Mouse (Mus musculus): ENCODE measurements around the gene Acss2.
A peak's percentile ranks its signal among the peaks of the same experiment; 100 is the strongest.

Acss2 gene

DNA sequence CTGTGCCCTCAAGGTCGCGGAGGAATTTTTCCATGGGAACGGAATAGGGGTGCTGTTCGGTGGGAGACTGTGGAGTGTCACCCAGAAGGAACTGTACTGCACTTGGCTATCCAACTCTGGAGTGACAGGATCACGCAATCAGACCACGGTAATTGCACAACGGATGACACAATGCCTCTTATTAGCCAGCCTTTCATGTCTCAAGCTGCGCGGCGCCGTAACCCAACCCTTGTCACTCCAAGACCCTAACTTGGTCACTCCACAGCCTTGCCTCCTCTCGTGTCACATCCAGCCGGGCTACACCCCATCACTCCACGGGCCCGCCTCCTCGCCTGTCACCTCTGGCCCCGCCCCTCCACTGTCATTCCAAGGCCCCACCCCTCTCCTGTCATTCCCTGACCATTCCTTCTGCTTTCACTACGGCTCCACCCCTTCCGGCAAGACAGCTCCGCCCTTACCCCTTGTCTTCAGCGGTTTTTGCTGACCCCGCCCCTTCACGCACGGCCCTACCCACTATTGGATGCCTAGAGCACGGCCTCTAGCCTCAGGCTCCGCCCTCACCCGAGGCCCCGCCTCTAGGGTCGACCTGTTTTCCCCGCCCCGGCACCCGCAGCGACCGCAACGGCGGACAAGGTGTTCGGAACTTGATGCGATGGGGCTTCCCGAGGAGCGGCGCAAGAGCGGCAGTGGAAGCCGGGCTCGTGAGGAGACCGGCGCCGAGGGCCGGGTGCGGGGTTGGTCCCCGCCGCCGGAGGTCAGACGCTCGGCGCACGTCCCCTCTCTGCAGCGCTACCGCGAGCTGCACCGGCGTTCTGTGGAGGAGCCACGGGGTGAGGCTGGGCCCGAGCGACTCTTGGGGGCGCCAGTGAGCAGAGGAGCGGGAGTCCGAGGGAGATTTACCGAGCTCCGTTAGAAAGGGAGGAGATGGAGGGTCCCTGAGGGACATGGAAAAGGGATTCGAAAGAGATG is at the start of gene Acss2, which contains the start of gene Ggt7:
TSS of gene Acss2 (plus strand) at position 494 of the 969 bp plus-strand sequence.
TSS of gene Ggt7 (minus strand) at position 783 of the 969 bp plus-strand sequence.
- DNase-seq (ENCODE audit: low spot score): peak; percentile 98

DNA sequence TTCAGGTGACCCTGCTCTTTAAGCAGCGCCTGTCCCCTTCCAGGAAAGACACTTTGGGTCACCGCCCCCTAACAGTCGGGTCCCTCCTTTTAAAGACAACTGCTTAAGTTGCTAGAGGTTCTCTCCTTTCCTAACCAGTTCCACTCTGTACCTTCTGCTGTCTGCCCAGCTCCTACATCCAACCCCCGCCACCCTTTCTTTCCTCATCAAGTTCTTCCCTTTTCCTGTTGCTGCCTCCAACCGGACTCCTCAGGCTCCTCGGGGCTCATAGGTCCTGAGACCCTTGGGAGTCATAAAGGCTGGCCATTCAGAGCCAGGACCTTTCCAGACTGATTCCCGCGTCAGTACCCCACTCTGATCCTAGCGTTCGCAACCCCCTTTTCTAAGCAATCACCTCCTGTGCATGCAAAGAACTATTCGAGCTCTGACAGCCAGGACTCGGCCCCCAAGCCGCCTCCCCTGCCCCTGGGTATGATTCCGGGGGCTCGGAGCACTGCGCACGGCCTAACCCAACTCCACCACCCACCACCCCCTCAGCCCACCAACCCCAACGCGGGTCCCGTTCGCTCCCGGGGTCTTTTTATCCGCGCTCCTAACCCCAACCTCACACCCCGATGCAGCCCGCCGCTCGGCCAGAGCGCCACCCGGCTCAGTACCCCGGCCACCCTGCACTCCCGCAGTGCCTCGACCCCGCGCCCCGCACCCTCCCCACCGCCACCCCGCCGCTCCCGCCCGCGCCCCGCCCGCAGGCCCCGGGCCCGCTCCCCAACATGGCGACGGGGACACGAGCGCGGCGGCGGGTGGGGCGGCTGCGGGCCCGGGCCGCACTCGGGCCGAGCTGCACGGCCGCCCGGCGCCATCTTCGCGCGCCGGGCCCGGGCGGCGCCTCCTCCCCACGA is 44.8 kb upstream of the Acss2 start:
- DNase-seq (ENCODE audit: low spot score): peak; percentile 62

DNA sequence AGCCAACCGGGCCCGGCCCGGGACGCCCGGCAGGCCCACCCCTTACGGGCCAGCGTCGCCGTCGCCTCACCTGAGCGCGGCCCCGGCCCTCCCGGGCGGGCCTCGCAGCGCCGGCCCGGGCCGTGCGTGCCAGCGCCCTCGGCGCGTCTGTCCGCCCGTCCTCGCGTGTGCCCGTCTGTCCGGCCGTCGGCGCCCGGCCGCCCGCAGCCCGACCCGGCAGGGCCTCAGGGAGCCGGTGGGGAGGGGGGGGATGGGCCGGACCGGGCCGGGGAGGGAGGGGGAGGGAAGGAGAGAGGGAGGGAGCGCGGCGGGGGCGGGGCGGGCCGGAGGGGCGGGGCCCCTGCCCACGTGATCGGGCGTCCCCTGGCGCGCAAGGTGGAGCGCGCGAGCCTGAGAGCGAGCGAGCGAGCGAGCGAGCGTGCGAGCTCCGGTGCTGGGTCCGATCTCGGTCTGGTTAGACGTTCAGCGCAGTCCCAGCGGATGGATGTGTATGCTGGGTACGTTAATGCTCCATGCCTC is 44.1 kb upstream of the Acss2 start, which contains the start of gene Ncoa6:
TSS of gene Ncoa6 (minus strand) at position 325 of the 519 bp plus-strand sequence.
- peak; percentile 86 for DNase-seq (ENCODE audit: low spot score)

DNA sequence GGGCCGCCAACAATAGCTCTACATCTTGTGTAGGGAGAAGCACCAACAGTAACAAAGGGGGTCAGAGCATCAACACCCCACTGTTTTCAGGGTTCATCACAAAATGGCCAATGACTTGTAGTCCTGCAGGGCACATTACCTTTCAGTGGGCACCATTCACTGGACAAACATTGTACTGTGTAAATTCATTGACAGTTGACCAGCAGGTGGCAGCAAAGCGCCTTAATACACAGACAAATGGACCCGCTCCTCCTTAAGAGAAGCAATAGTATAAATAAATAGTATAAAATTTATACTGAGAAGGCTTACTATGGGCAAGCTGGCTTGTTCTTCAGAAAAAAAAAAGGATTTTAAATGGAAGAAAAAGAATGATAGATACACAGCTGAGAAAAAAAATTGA is 35.7 kb upstream of the Acss2 start:
- DNase-seq (ENCODE audit: low spot score): peak; percentile 67

DNA sequence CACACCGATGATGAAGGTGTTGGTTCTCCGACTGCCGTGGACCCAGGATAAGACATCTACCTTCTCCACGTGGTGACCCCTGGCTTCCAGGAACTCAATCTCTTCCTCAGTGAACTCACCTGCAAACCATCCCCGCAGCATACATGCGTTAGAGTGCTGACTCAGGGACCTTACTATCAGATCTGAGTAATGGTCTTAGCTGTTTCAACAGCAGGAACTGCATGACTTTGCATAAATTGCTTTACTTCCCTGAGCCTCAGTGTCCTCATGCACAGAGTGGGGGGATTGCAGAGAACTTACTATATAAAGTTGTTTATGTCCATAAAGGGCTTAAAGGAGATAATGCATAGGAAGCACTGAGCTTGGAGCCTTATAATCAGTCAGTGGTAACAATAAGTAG is 26.8 kb upstream of the Acss2 start:
- no peak for DNase-seq (ENCODE audit: low spot score)

DNA sequence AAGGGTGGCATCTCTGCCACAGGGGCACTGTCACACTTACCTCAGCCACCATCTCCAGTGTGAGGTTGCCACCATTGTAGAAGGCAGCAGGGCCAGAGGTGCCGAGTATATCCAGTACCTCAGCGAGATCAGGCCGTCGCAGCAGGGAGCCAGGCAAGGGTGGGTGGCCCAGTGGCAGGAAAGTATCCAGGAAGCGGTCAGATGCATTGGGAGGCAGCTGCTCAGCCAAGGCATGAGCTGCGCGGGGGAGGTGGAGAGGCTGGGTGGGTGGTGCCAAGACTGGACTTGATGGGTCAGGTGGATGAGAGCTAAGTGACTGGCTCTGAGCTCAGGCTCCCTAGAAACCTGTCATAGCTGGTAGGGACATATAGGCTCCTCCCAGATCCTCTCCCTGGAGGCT is 15.2 kb upstream of the Acss2 start:
- DNase-seq (ENCODE audit: low spot score): no peak

DNA sequence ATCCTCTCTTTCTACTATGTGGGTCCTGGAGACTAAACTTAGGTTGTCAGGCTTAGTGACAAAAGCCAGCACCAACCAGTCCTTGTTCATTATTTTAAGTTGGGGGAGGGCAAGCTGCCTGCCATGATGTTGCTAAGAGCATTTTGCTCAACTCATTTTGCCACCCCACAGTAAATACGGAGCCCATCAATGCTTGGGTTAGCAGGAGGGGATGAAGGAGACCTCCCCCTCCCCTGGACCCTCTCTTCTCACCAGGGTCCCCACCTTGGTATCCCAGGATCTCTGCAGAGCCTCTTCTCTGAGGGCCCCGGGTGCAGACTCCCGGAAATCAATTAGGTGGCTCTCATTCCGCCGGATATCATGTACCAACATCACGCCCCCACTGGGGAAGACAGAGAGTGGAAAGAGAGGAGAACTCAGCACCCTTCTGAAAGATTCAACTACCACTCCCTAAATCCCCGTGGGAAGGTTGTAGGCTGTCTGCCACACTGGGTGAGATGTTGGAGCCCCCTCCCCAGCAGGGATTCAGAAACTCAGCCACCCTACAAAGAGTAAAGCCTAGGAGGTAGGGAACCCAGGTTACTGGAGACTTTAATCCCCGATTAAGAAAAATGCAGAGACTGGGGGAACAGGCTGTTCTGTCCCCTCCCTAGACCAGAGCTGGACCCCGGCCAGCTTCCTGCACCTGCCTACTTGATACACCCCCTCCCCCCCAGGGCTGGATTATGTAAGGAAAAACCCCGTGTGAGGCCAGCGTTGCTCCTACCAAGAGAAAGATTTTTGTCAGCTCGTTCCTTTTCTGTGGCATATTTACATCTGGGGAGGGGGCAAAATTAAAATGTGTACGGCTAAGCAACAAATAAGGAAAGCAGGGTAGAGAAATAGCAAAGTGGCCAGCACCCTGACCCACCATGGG is 13.1 kb upstream of the Acss2 start:
- DNase-seq (ENCODE audit: low spot score): no peak

DNA sequence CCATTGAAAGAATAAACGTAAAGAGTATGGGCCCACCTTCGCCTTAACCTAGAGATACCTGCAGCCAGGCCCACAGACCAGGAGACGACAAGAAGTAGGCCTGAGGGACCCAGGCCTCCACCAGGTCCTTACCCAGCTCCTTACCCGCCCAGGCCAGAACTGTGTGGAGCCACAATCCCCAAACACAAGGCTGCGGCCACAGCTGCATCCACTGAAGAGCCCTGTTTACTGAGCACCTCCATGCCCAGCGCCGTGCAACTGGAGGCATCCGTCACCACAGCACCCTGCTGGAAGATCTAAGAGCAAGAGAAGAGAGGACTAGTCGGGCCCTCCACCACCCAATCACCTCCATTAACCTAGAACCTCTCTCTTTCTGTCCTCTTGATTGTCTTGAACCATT is 11.9 kb upstream of the Acss2 start:
- DNase-seq (ENCODE audit: low spot score): no peak

DNA sequence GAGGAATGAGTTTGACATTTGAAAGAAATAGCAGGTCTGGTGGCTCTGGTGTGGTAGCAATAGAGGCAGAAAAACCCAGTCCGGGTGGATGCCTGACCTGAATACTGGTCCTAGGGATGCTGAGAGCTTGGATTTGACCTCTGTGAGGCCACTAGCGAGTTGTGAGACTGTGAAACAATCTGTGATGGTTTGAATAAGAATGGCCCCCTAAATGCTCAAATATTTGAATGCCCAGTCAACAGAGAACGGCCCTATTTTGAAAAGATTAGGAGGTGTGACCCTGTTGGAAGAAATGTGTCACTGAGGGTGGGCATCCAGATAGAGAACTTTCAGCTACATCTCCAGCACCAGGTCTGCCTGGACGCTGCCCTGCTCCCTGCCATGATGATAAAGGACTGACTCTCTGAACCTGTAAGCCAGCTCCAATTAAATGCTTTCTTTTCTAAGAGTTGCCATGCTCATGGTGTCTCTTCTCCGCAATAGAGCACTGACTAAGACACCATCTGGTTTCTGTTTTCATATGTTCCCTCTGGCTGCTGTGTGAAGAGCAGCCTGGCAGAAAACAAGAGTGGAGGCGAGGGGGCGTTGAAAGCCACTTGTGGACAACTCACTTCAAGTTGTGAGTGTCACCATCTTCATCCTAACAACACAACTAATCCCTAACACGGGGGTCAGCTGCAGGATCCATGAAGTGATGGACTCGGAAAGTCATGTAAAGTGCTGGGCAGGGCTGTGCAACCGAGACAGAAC is 9.9 kb upstream of the Acss2 start:
- no peak for DNase-seq (ENCODE audit: low spot score)

DNA sequence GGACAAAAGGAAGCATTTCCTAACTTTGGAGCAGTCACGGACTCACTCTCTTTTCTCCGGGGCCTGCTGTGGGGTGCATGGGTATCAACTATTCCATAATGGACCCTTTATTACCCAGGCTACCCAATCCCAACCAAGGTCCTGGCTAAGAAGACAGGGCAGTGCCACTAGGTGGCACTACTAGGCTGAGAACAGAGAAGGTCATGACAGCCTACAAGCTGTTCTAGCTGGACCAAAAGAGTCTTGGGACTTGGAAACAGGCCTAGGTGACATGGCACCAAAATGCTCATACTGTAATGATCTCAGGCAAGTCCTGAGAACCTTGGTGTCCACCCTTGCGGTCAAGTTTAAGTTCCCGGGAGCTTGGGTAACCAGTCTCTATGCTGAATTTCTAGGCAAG is 5.3 kb upstream of the Acss2 start:
- DNase-seq (ENCODE audit: low spot score): peak; percentile 74

DNA sequence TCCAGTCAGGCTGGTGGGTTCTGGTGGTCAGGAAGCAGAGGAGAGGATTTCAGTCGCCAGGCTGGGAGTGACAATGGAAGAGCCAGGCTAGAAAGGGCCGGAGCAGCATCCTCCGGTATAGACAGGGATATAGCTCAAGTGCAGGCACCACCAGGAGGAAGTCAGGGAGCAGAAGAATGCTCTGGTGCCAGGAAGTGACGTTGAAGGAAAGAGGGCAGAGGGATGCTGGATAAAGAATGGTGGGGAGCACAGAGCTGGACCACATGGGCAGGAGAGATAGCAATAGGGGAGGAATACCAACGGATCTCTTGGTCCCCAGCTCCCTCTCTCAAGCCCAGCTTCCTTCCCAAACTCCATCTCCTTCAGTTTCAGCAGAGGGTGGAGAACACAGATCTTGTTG is 4.2 kb upstream of the Acss2 start:
- DNase-seq (ENCODE audit: low spot score): no peak

DNA sequence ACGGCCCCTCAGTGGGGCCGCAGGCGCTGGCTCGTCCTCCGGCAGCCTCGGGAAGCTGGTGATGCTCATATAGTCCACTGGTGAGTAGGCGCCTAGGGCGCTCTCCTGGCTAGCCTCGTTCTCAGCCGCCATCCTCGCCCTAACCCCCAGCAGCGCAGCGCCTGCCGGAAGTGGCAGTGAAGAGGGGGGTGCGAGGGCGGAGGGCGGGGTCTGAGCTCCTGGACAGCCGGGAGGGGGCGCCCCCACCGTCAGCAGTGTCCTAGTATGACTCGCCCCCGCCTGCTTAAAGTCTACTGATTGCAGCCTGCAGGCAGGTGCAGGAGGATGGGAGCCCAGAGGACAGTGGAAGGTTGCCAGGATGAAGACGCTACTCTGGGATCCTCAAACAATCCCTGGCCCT is 3.1 kb upstream of the Acss2 start:
- peak; percentile 87 for DNase-seq (ENCODE audit: low spot score)

DNA sequence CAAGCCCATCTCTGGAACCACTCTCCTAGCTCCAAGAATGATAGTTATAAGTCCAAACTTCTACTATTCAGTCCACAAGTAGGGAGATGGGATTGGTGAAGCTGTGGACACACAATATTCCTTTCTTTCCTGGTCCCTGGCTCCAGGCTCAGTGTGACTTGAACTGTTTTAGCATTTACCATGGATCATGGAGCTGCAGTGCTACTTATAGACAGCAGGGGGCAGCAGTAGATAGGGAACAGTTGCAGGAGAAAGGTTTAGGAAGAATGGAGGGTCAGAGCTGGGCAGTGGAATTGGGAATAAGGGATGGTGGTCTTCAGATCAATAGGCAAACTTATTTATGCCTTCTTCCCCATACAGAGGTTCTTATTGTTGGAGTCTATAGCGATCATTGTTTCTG is 1.8 kb upstream of the Acss2 start:
- peak; percentile 80 for DNase-seq (ENCODE audit: low spot score)

DNA sequence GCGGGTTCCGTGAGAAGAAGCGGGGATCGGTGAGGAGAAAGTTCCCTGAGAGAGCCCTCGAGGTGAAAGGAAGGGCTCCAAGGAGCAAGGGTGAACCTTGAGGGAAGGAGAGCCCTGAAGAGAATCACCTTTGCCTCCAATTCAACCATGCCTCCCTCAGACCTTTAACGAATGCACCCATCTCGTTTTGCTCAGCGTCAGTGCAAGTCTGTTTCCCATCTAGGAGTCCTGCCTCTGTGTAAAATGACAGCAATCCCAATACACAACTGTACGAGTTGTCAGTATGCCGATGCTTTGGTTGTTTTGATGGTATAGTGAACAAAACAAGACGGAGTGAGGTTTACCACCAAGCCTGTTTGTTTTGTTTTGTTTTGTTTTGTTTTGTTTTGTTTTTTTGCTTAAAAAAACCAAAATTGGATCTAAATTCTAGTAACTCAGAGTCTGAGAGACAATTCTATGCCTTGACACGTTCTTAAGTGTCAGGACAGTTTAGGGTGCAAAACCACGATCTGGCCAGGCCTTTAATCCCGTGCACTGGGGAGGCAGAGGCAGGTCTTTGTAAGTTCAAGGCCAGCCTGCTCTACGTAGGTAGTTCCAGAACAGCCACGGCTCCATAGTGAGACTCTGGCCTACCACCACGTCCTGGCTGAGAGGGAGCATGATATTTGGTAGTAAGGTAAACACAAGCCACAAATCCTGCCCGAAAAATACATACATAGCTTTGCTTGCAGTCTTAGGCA is 953 bp downstream of the Acss2 start:
- peak; percentile 51 for DNase-seq (ENCODE audit: low spot score)

DNA sequence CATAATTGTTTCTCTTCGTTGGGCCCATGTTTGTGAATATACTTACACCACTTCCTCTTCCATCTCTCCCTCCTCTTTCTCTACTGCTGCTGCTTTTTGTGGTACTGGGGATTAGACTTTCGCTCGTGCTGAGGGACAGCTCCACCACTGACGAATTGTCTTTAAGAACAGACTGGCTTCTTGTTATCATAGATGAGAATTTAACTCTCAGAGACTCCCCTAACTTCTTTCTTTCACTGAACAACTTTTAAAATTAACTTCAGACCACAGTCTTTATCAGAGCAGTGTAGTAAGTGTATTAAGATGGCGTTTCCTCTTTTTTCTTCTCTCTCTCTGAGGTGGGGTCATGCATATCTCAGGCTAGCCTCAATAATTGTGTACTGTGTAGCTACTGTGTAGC is 6.0 kb downstream of the Acss2 start:
- DNase-seq (ENCODE audit: low spot score): no peak

DNA sequence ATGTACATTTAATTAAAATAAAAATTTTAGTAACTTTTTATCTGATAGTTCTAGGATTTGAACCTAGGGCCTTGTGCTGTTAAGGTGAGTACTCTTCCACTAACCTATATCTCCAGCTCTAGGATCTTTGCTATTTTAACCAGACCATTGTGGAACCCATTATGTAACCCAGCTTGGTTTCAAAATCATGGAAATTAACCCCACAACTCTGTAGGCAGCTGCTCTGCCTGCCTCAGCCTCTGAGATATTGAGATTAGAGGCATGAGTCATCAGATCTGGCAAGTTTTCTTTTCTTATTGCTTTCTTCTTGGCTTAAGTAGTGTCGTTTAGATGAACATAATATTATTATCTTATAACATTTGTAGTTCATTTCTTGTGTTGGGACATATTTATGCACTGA is 6.6 kb downstream of the Acss2 start:
- peak; percentile 51 for DNase-seq (ENCODE audit: low spot score)

DNA sequence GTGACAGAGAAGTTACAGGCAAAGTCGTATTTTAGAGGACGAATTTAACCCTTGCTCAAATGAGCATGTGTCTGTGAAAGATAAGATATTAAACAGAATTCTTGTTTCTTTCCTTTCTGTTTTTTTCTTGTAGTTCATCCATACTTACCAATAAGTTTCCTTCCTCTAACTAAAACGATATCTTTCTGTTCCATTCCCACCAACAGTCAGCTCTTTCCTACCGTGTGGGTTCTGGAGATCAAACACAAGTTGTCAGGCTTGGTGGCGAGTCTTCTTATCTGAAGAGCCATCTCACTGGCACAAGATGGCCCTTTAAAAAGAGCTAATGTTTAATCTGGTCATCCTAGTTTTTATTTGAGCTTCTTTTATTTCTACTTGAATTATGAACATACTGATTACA is 9.6 kb downstream of the Acss2 start:
- no peak for DNase-seq (ENCODE audit: low spot score)

DNA sequence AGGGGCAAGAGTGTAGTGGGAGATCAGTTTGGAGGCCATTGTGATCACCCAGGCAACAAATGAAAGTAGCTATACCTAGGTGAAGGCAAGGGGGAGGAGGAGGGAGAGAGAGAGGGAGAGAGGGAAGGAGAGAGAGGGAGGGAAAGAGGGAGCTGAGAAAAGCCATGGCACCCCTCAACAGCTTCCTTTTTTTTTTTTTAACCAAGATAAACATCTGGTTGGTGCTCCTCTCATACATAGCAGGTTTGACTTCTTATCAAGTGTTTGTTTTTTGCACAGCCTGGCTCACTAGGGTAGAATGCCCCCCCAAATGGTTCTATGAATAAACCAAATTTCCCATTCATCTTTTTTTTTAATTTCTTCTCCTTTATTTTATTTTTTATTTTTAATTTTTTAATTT is 18.5 kb downstream of the Acss2 start:
- no peak for DNase-seq (ENCODE audit: low spot score)

DNA sequence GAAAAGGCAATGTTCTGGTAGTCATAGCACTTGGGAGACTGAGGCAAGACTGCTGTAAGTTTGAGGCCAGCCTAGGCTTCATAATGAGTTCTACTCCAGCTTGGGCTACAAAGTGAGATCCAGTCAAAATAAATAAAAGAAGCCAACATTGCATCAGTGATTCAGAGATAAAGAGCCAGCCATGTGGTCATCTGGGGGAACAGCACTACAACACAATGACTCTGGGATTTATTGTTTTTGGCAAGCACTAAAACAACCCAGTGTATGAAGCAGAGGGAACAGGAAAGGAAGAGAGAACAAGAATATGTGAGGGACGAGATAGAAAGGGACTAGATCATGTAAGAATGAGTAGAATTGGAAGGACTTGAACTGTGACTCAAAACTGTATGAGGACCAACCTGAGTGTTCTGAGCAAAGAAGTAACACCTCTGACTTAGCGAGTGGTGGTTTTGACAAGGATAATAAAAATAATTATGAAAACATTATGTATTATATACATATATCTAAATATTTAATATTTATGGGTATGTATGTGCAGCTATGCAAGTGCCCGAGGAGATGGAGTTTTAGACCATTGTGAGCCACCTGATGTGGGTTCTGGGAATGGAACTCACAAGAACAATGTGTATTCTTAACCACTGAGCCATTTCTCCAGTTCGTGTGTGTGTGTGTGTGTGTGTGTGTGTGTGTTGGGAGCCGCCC is 20.2 kb downstream of the Acss2 start:
- DNase-seq (ENCODE audit: low spot score): peak; percentile 40
